ENCODE assay signal across 9 mouse cellular contexts in the genomic region with DNA sequence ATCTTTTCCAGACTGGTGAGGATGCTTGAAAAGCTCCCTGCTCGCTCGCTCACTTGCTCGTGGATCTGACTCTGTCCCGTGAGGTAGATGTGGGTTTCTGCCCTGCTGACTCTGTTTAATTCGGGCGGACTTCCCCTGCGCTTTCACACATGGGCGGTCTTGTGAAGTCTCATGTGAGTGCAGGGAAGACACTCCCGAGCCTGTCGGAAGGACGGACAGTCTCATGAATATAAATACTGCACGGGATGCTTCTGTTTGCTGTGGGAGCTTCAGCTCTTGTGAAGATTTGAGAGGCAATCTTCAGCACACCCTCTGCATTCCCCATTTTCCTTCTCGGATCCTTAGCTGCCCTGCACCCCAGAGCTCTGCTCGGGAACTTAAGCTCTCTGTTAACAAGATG.
DNase-seq lines count a peak whose midpoint lies in the region; ATAC-seq lines count a peak whose summit lies in the region.
"Had no signal": no experiment of that assay in that cellular context is flagged by ENCODE, and none has a peak within 500 bp of the region (broad histone marks: within the 10 kb centered on the region; RNA-seq: fewer than 3 reads in every experiment).

No protein-coding gene starts in this region.

- peaks cover 23% of the 10 kb centered on the region for H3K4me1 ChIP-seq in midbrain, embryonic 12.5 days
- no peaks in the 10 kb centered on the region; the same call in 1 of the 2 replicates for H3K4me1 ChIP-seq in forebrain, embryonic 16.5 days (replicated peaks; ENCODE audit: control insufficient read depth, insufficient read depth, low read length)

- H3K27ac ChIP-seq in midbrain, embryonic 12.5 days (replicated peaks), result peak overlapping the region; percentile 5; the same call in 1 of the 2 replicates
- no peak overlapping the region for H3K27ac ChIP-seq in forebrain, embryonic 16.5 days (ENCODE audit: low read length)
- H3K27ac ChIP-seq: limb, embryonic 12.5 days had no signal

- no peaks in the 10 kb centered on the region for H3K9me3 ChIP-seq in midbrain, embryonic 12.5 days
- H3K9me3 ChIP-seq in forebrain, embryonic 16.5 days (ENCODE audit: control insufficient read depth, low read length), result peaks cover 4% of the 10 kb centered on the region
- H3K9me3 ChIP-seq: limb, embryonic 12.5 days had no signal

- H3K36me3 ChIP-seq in midbrain, embryonic 12.5 days, result no peaks in the 10 kb centered on the region
- no peaks in the 10 kb centered on the region for H3K36me3 ChIP-seq in forebrain, embryonic 16.5 days (ENCODE audit: control insufficient read depth, insufficient read depth)
- H3K36me3 ChIP-seq: limb, embryonic 12.5 days had no signal

- peak overlapping the region; percentile 37 for H3K4me2 ChIP-seq in midbrain, embryonic 12.5 days (replicated peaks)
- no peak overlapping the region for H3K4me2 ChIP-seq in forebrain, embryonic 16.5 days (ENCODE audit: low read length)
- H3K4me2 ChIP-seq: limb, embryonic 12.5 days had no signal

- no peak overlapping the region for H3K4me3 ChIP-seq in midbrain, embryonic 12.5 days
- H3K4me3 ChIP-seq in forebrain, embryonic 16.5 days (replicated peaks; ENCODE audit: low read length), result no peak overlapping the region
- H3K4me3 ChIP-seq: limb, embryonic 12.5 days had no signal

- DNase-seq in frontal cortex, postnatal 25 days (ENCODE audit: low spot score in 2 of 2), result no peak
- DNase-seq in Muller cell, postnatal 12 days (ENCODE audit: inconsistent ontology term), result peak; percentile 56
- DNase-seq in kidney, adult 9 months, result peak; percentile 18
- no peak for DNase-seq in cerebellum, adult 8-10 months
- no peak for DNase-seq in thymus, adult 18-20 months

- peaks cover 12% of the 10 kb centered on the region; the same call in 1 of the 2 replicates for H3K27me3 ChIP-seq in midbrain, embryonic 12.5 days
- 0 out of 2 replicates have a peak, but pooled peaks cover 4% of the 10 kb centered on the region for H3K27me3 ChIP-seq in forebrain, embryonic 16.5 days (replicated peaks; ENCODE audit: control insufficient read depth, insufficient read depth, low read length)

- peak; percentile 70 for ATAC-seq in frontal cortex, adult (ENCODE audit: low TSS enrichment)
- ATAC-seq in midbrain, embryonic 12.5 days (ENCODE audit: low FRiP score, low read depth), result no peak
- ATAC-seq in forebrain, embryonic 16.5 days, result no peak

- 8% methylated on average over 14 of the region's 14 CpGs for WGBS in midbrain, embryonic 12.5 days
- 26% methylated on average over 14 of the region's 14 CpGs for WGBS in forebrain, embryonic 16.5 days

- H3K9ac ChIP-seq in midbrain, embryonic 12.5 days (replicated peaks), result no peak overlapping the region
- no peak overlapping the region for H3K9ac ChIP-seq in forebrain, embryonic 16.5 days (replicated peaks; ENCODE audit: low read depth, low read length)
- H3K9ac ChIP-seq: limb, embryonic 12.5 days had no signal

Comparison
In these comparisons a context has a peak if more than half of its experiments do, and no peak if none do; other contexts are left out.
1. DNase-seq: peak in Muller cell, postnatal 12 days (single experiment) and kidney, adult 9 months (single experiment); none in frontal cortex, postnatal 25 days (0 of 2), cerebellum, adult 8-10 months (single experiment) and thymus, adult 18-20 months (0 of 2).